Mouse (Mus musculus) cerebellum, adult 2 months (tissue): ENCODE measurements at regions not wholly inside any gene's neighbourhood (a gene's known extent, or its start where the extent isn't known, plus 50 kb on each side); places are given as distances from the start of the nearest gene placed in this dataset.
"Not testable (repeated sequence)": the region's sequence is repeated elsewhere in the genome, so short reads cannot be mapped to it uniquely, and the experiment has no call there.

Source experiments
- CTCF ChIP-seq: fragments of 200-500 bp; IDR thresholded peaks from 2 replicates; pipeline ENCODE4 v1.5.1; 2011; ENCODE audit warnings: low read depth, mild to moderate bottlenecking, control low read depth, low read length, moderate library complexity, borderline replicate concordance; ENCODE audit not compliant: insufficient read depth
- POLR2A ChIP-seq: fragments of 200-500 bp; IDR thresholded peaks from 2 replicates; pipeline ENCODE4 v1.6.1; 2011; ENCODE audit warnings: low read length, control low read depth, borderline replicate concordance; ENCODE audit not compliant: insufficient read depth

DNA sequence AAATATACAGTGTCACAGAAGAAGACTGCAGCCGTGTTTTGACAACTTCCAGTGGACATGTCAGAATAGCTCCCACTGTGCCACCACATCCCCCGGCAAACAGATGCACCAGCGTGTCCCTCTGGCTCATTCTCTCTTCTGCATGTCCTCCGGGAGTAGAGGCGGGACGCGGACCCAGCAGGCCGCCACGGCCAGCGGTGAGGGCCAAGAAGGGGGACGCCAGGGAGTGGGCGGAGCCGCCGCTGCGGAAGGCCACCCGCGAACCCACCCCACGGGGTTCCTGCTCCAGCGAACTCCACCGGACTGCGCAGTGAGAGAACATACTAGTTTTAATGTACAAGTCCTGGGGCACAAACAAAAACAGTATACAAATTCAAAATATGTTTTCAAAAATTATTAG, 838.7 kb upstream of the 4930412O13Rik start:
- not testable (repeated sequence) for TF ChIP-seq POLR2A, CTCF
